Mouse (Mus musculus): ENCODE results near the gene Schip1. TPM values are rescaled to one million over a fixed set of nuclear protein-coding genes. Genes with fewer than 3 reads are reported as not detected.

Schip1 gene
- polyA plus RNA-seq, 1 experiment from 2014 or later: 65.8 TPM

- no peak overlapping the region for H3K4me2 ChIP-seq
- no peak for ATAC-seq (replicated peaks; ENCODE audit: insufficient number of reproducible peaks, insufficient read depth, low FRiP score, low read depth)
- H3K9ac ChIP-seq: no peak overlapping the region
- no peaks in the 10 kb centered on the region for H3K27me3 ChIP-seq
- 55% methylated on average over 8 of the region's 8 CpGs for WGBS
- H3K27ac ChIP-seq: no peak overlapping the region
- H3K36me3 ChIP-seq: no peaks in the 10 kb centered on the region
- peaks cover 11% of the 10 kb centered on the region for H3K4me1 ChIP-seq (replicated peaks)
- no peak overlapping the region for H3K4me3 ChIP-seq
- H3K9me3 ChIP-seq (replicated peaks): no peaks in the 10 kb centered on the region
Measured at GRCm38 (mm10) chr3:68563922-68564321, 499.3 kb downstream of the Schip1 start.

DNA sequence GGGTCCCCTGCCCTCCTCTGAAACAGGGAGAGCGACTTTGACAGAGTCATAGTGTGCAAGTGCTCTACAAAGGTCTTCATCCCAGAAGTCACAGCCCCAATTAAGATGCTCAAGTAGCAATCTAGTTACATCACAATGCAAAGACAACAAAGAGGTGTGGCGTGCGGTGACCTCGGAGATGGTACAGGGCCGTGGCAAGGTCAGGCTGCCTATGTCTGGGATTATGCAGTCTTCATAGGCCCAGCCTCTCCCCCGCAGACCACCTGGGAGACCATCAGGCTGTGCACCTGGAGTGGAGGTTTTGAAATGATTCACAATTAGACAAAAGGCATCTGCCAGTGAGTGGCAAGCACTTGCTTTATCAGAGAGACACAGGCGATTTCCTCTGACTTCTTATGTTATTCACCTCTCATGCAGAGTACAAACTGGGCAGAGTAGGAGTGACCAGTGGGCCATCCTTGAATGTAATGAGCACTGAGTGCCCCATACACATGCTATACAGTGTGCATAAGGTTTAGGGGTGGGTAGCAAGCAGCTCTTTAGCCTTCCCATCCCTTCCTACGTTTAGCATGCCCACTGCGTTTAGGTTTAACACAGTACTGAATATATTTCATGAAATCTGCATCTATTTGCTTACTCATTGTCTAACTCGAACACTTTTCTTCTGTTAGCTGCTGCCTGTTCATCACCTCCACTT, 500.5 kb downstream of the Schip1 start:
- Histone ChIP-seq H3K4me2 (no peak overlapping the region), H3K4me3 (no peak overlapping the region), H3K27me3 (no peaks in the 10 kb centered on the region), H3K4me1 (replicated peaks) (peaks cover 8% of the 10 kb centered on the region), H3K36me3 (no peaks in the 10 kb centered on the region), H3K27ac (no peak overlapping the region), H3K9me3 (replicated peaks) (no peaks in the 10 kb centered on the region), H3K9ac (no peak overlapping the region)
- ATAC-seq (replicated peaks; ENCODE audit: insufficient number of reproducible peaks, insufficient read depth, low FRiP score, low read depth): no peak
- WGBS: 78% methylated on average over 10 of the region's 10 CpGs

DNA sequence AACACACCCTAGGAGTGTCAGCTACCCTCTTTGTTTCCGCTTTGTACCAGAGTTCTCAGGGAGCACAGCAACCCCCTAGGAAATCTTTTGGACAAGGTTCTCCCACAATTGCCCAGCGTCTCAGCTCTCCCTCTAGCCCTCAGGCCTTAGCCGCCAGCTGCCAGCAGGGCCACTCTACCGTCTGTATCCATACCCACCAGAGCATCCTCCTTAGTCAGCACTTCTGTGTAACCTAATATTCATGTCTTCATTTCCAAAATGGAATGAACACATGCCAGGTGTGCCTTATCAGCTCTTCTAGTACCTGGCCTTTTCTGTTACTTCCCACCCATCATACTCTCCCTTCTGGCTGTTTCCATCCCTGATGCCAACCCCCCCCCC, 501.1 kb downstream of the Schip1 start:
- Histone ChIP-seq H3K4me1 (replicated peaks) (peaks cover 8% of the 10 kb centered on the region), H3K27ac (no peak overlapping the region), H3K4me3 (no peak overlapping the region), H3K9me3 (replicated peaks) (no peaks in the 10 kb centered on the region), H3K27me3 (no peaks in the 10 kb centered on the region), H3K4me2 (no peak overlapping the region), H3K9ac (no peak overlapping the region), H3K36me3 (no peaks in the 10 kb centered on the region)
- ATAC-seq (replicated peaks; ENCODE audit: insufficient number of reproducible peaks, insufficient read depth, low FRiP score, low read depth): no peak
- 77% methylated on average over 4 of the region's 4 CpGs for WGBS

DNA sequence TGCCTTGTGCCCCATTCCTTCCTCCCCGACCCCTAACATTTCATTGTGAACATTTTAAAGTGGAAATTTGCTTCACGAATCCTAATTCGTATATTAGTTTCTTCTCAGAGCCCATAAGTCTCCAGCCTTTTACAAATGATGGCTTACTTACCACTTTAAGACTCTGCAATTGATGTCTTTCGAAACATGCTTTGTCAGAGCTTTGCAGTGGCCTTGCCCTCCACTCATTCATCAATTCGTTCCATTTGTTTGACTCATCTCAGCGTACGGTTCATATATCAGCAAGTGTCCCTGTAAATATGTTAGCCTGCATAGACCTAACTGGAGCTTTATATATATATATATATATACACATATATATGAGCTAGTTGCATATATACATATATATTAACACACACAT, 503.0 kb downstream of the Schip1 start:
- Histone ChIP-seq H3K27ac (no peak overlapping the region), H3K4me2 (no peak overlapping the region), H3K9me3 (replicated peaks) (no peaks in the 10 kb centered on the region), H3K27me3 (no peaks in the 10 kb centered on the region), H3K9ac (no peak overlapping the region), H3K4me3 (no peak overlapping the region), H3K36me3 (no peaks in the 10 kb centered on the region), H3K4me1 (replicated peaks) (peaks cover 15% of the 10 kb centered on the region)
- 85% methylated on average over 7 of the region's 7 CpGs for WGBS
- ATAC-seq (replicated peaks; ENCODE audit: insufficient number of reproducible peaks, insufficient read depth, low FRiP score, low read depth): no peak

DNA sequence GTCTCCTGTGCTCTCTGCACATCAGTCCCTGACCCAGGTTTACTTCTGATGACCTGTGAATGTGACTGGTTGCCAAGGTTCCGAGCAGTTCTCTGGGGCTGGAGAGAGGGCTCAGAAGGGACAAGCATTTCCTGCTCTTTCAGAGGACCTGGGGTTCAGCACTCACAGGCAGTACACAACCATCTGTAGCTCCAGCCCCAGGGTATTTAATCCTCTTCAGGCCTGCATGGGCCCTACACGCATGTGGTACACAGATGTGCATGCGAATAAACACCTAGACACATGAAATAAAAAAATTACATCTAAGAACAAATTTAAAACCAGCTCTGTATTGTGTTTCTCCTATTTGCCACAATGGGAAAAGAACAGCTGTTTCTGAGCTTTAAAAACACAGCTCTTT, 503.5 kb downstream of the Schip1 start:
- H3K9ac ChIP-seq: no peak overlapping the region
- H3K4me1 ChIP-seq (replicated peaks): peaks cover 17% of the 10 kb centered on the region
- H3K4me2 ChIP-seq: no peak overlapping the region
- H3K27ac ChIP-seq: no peak overlapping the region
- no peaks in the 10 kb centered on the region for H3K9me3 ChIP-seq (replicated peaks)
- 77% methylated on average over 3 of the region's 3 CpGs for WGBS
- no peaks in the 10 kb centered on the region for H3K27me3 ChIP-seq
- no peak overlapping the region for H3K4me3 ChIP-seq
- H3K36me3 ChIP-seq: no peaks in the 10 kb centered on the region
- ATAC-seq (replicated peaks; ENCODE audit: insufficient number of reproducible peaks, insufficient read depth, low FRiP score, low read depth): no peak

- Histone ChIP-seq H3K27me3 (no peaks in the 10 kb centered on the region), H3K4me1 (replicated peaks) (peaks cover 17% of the 10 kb centered on the region), H3K4me2 (no peak overlapping the region), H3K9ac (no peak overlapping the region), H3K27ac (no peak overlapping the region), H3K9me3 (replicated peaks) (no peaks in the 10 kb centered on the region), H3K4me3 (no peak overlapping the region), H3K36me3 (no peaks in the 10 kb centered on the region)
- ATAC-seq (replicated peaks; ENCODE audit: insufficient number of reproducible peaks, insufficient read depth, low FRiP score, low read depth): no peak
- 46% methylated on average over 7 of the region's 7 CpGs for WGBS
Measured at GRCm38 (mm10) chr3:68568716-68569115, 504.1 kb downstream of the Schip1 start.

DNA sequence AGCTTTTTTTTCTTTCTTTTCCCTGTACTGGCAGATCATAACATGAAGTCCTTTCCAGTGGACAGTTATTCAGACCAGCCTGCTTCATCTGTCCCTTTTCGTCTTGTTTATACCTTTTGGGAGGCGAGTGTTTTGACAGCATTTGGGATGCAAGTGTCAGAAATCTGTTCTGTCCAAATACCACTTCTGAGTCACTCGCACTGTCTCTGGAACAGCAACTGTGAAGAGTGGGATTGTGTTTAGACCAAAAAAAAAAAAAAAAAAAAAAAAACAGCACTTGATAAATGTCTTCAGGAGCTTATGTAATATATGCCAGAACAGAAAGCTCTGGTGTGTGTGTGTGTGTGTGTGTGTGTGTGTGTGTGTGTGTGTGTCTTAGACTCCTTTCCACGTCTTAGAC, 505.7 kb downstream of the Schip1 start:
- WGBS: 82% methylated on average over 4 of the region's 4 CpGs
- H3K4me1 ChIP-seq (replicated peaks): peaks cover 9% of the 10 kb centered on the region
- H3K36me3 ChIP-seq: no peaks in the 10 kb centered on the region
- no peaks in the 10 kb centered on the region for H3K9me3 ChIP-seq (replicated peaks)
- H3K9ac ChIP-seq: no peak overlapping the region
- ATAC-seq (replicated peaks; ENCODE audit: insufficient number of reproducible peaks, insufficient read depth, low FRiP score, low read depth): no peak
- H3K4me3 ChIP-seq: no peak overlapping the region
- H3K4me2 ChIP-seq: no peak overlapping the region
- H3K27me3 ChIP-seq: no peaks in the 10 kb centered on the region
- H3K27ac ChIP-seq: no peak overlapping the region

DNA sequence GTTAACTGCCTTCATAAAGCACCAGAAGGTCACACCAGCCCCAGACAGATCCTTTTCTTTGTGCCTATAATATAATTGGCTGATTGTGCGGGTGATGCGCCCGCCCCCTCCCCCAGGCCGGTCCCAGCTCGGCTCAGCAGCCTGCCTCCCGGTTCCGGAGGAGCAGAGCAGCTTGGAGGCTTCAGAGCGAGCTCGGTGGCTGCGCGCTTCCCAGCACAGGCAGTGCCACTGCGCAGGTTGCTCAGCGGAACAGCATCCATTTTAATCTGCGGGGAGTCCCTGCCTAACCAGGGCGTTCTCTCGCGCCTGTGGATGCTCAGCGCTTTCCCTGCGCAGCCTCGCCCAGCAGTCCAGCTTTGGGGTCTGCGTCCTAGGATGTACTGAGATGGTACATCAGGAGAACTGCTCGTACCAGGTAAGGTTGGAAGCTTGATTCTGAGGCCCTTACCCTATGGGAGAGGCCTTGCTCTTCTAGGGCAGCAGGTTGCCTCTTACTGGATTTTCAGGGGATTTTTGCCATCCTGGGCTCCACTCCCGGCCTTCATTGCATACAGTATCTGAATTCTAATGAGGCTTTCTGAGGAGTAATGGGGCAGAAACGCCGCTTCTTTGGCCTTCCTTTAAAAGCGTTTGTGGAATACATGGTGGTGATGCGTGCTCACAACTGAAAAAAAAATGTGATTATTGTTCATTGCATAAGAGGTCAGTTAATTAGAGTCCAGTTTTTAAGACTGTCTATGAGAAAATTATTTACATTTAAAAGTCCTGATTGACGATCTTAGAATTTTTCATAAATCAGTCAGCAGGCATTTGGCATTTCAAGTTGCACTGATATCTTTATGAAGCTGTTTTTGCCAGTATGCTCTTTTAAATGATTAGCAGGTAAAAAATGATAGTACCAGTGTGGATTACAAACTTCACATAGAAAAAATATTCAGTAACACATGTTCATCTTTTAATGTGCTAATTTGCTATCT, 507.9 kb downstream of the Schip1 start:
- Histone ChIP-seq H3K27ac (peak overlapping the region; percentile 22; the same call in 1 of the 2 replicates), H3K9ac (peak overlapping the region; percentile 35; the same call in 1 of the 2 replicates), H3K9me3 (replicated peaks) (no peaks in the 10 kb centered on the region), H3K36me3 (no peaks in the 10 kb centered on the region), H3K27me3 (no peaks in the 10 kb centered on the region), H3K4me1 (replicated peaks) (peaks cover 27% of the 10 kb centered on the region), H3K4me3 (peak overlapping the region; percentile 36), H3K4me2 (peak overlapping the region; percentile 67)
- ATAC-seq (replicated peaks; ENCODE audit: insufficient number of reproducible peaks, insufficient read depth, low FRiP score, low read depth): no peak; the same call in 1 of the 2 replicates
- 25% methylated on average over 28 of the region's 28 CpGs for WGBS

- Histone ChIP-seq H3K4me3 (no peak overlapping the region), H3K9ac (no peak overlapping the region), H3K4me1 (replicated peaks) (peaks cover 27% of the 10 kb centered on the region), H3K4me2 (no peak overlapping the region), H3K9me3 (replicated peaks) (no peaks in the 10 kb centered on the region), H3K36me3 (no peaks in the 10 kb centered on the region), H3K27me3 (no peaks in the 10 kb centered on the region), H3K27ac (no peak overlapping the region)
- WGBS: 78% methylated on average over 3 of the region's 3 CpGs
- ATAC-seq (replicated peaks; ENCODE audit: insufficient number of reproducible peaks, insufficient read depth, low FRiP score, low read depth): no peak
Measured at GRCm38 (mm10) chr3:68573226-68573624, 508.6 kb downstream of the Schip1 start.

GRCm38 (mm10) chr3:68574097-68574496, 509.5 kb downstream of the Schip1 start:
- Histone ChIP-seq H3K27me3 (no peaks in the 10 kb centered on the region), H3K4me1 (replicated peaks) (peaks cover 27% of the 10 kb centered on the region), H3K4me3 (no peak overlapping the region), H3K36me3 (no peaks in the 10 kb centered on the region), H3K9ac (no peak overlapping the region), H3K9me3 (replicated peaks) (no peaks in the 10 kb centered on the region), H3K27ac (no peak overlapping the region), H3K4me2 (no peak overlapping the region)
- no peak for ATAC-seq (replicated peaks; ENCODE audit: insufficient number of reproducible peaks, insufficient read depth, low FRiP score, low read depth)
- WGBS: 63% methylated on average over 6 of the region's 8 CpGs

DNA sequence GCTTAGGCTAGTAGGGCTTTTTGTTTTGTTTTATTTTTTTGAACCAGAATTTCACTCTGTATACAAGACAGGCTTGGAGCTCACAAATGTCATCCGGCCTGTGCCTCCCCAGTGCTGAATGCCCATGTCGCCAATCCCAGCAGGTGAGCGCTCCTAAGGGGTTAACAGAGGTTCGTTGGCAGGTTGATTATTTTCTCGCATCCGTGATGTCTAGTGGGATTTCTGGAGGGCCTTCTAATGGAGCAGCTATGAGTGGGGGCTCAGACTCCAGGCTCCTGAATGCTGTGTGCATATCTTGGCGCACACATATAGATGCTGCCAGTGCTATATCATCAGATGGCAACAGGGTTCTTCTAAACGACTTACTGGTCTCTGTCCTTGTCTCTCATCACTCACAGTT, 510.0 kb downstream of the Schip1 start:
- H3K9ac ChIP-seq: no peak overlapping the region
- peaks cover 27% of the 10 kb centered on the region for H3K4me1 ChIP-seq (replicated peaks)
- no peaks in the 10 kb centered on the region for H3K9me3 ChIP-seq (replicated peaks)
- no peak for ATAC-seq (replicated peaks; ENCODE audit: insufficient number of reproducible peaks, insufficient read depth, low FRiP score, low read depth)
- no peak overlapping the region for H3K27ac ChIP-seq
- H3K4me2 ChIP-seq: no peak overlapping the region
- H3K36me3 ChIP-seq: no peaks in the 10 kb centered on the region
- H3K4me3 ChIP-seq: no peak overlapping the region
- WGBS: 69% methylated on average over 8 of the region's 8 CpGs
- no peaks in the 10 kb centered on the region for H3K27me3 ChIP-seq
